Mouse (Mus musculus): ENCODE data around the gene Rtf2. TPM values are rescaled to one million over a fixed set of nuclear protein-coding genes. Genes with fewer than 3 reads are reported as not detected.

Rtf2 gene
- polyA plus RNA-seq, 1 experiment = 44.6 TPM

DNA sequence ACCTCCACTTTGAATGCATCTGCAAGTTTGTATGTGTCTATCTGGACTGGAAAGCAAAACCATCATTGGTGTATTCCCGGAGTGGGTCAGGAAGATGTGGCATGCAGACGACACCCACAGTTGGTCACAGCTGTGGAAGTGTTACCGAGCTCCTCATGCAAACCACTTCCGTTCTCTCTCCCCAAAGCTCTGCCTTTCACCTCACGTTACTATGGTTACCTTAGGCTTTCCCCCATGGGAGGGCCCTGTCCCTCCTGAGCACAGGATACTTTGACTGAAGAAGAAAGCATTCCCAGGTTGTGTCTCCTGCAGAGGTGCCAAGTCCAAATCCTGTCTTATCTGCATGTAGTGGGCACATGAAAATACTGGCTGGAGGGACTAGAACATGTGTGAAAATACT lies 6.6 kb upstream of the Rtf2 start:
- DNase-seq (ENCODE audit: low read depth, low spot score) = no peak
- 54% methylated on average over 5 of the region's 5 CpGs for WGBS

DNA sequence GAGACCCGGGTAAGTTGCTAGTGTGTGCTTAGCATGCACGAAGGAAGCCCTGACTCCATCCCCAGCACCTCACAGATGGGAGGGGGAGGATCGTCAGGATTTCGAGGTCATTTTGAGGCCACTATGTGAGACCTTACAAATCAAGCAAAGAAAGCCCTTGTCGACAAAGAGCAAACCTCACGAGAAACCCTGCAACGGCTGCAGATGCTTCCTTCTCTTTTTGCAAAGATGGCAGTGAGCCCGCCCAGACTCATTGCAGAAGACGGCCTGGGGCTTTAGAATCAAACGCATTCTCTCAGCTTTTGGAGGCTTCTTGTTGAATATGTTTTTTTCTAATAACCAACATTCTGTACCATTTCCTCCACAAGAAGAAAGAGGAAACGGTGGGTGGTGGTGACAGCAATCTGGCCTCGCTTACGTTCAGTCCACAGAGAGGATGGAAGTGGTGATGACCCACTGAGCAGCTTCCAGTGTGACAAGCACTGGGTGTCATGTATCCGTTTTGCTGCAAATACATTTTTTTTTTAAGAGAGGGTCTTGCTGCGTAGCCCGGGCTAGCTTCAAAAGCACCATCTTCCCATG lies 2.9 kb upstream of the Rtf2 start:
- DNase-seq (ENCODE audit: low read depth, low spot score) = no peak
- 58% methylated on average over 16 of the region's 16 CpGs for WGBS

GRCm38 (mm10) chr2:172440640-172441005 lies 267 bp downstream of the Rtf2 start:
- WGBS = under 1% methylated on average over 21 of the region's 21 CpGs
- no peak for DNase-seq (ENCODE audit: low read depth, low spot score)

DNA sequence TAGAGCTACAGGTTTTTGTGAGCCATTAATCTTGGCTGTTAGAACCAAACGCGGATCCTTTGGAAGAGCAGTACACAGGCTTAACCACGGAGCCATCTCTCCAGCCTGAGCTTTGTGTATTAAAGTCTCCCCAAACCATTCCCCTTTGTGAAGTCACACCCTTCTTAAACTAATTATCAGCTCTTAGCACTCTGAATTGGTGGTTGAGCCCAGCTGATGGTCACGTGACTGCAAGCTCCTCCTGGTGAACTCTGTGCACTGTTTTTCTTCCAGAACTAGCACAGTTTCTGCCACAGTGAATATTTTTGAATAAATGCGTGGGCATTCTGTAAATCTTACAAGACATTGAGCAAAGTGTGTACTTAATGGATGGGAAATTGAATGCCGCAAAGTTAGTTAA lies 820 bp downstream of the Rtf2 start:
- 24% methylated on average over 6 of the region's 6 CpGs for WGBS
- DNase-seq (ENCODE audit: low read depth, low spot score) = no peak

GRCm38 (mm10) chr2:172445617-172446016 lies 5.3 kb downstream of the Rtf2 start:
- DNase-seq (ENCODE audit: low read depth, low spot score) = peak; percentile 36
- 64% methylated on average over 4 of the region's 4 CpGs for WGBS

DNA sequence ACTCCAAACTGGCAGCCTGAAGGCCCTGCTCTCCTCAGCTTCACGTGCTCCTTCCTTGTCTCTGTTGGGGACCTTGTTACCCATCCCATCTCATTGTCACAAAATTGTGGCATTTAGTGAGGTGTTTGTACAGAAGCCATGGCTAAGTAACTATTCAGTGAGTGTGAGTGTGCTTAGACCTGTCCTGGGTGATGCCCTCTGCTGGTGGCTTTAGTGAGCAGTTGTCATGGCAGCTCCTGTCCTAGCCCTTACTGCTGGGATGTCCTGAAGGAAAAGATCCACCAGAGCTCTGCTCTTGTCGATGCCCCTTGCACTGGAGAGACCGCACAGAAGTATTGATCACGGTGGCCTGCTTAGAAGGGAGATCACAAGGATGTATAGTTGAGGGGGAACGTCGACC lies 7.0 kb downstream of the Rtf2 start:
- no peak for DNase-seq (ENCODE audit: low read depth, low spot score)

GRCm38 (mm10) chr2:172448329-172448728 lies 8.0 kb downstream of the Rtf2 start:
- WGBS = 65% methylated on average over 4 of the region's 4 CpGs
- DNase-seq (ENCODE audit: low read depth, low spot score) = no peak

More for the DNA sequence above, 7.0 kb downstream of the Rtf2 start:
- whole genome bisulfite sequencing = 87% methylated on average over 6 of the region's 6 CpGs

DNA sequence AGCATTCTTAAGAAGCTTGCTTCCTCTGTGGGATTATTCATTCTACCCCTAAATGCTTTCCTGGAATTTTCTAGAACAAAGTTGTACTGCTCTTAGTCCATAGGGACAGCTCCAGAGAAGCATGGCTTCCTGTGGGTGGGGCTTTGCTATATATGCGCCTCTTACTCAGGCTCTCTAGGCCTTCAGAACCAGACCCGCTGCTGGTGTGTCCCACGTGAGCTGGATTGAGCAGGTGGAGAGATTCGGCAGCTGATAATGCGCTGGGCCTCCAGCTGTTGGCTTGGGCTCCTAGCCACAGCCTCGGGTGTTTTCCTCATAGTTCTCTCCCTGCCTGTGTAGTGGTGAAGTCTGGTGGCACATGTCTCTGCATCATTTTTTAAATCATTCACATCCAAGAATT lies 10.3 kb downstream of the Rtf2 start:
- DNase-seq (ENCODE audit: low read depth, low spot score) = no peak
- WGBS = 67% methylated on average over 6 of the region's 6 CpGs

DNA sequence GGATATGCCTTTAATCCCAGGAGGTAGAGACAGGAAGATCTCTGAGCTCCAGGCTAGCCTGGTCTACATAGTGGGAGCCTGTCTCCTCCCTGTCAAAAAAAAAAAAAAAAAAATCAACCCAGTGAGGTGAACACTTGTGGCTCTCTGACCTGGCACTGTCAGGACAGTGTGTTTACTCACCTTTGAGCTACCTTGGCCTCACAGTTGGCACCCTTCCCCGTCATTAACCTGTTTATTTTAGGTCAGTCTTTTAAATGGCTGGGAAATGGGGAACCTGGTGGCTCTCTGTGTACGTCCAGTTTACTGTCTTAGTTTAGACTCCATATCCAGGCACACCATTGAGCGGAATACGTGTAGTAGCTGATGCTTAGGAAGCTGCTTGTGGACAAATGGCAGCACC lies 11.7 kb downstream of the Rtf2 start:
- WGBS = 82% methylated on average over 4 of the region's 4 CpGs
- no peak for DNase-seq (ENCODE audit: low read depth, low spot score)

DNA sequence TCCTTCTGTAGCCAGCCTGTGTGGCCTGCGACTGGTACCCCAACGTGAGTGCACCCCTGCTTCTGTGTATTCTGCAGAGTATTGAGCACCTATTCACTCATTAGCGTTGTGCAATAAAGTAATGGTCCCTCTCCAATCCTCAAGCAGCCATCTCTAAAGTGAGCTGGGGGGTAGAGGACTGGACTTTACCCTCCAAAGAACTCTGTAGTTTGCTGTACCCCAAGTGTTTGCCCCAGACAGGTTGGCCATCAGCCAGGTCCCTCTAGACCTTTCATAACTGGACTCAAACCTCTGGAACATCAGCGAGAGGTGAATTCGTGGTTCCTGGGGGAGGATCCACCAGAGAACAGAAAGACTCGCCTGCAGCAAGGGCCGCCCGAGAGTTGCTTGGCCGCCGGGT lies 12.1 kb downstream of the Rtf2 start:
- DNase-seq (ENCODE audit: low read depth, low spot score) = no peak
- 92% methylated on average over 10 of the region's 10 CpGs for WGBS

DNA sequence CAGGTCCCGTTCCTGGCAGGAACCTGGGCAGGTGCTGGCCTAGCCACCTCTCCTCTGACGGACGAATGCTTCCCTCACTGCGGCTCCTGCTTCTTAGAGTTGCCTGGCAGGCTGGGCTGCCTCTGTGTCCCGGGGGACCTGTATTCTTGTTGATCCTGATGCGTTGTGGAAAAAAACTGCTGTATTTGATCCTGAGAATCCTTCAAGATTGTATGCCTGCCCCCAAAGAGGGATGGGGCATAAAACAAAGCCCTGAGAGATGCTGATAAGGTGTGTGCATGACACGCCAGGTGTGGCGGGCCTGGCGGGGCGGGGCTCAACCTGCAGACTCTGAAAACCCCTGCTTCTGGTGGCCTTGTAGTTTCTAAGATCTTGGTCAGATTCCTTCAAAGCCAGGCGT lies 18.1 kb downstream of the Rtf2 start, which contains the start of gene Gcnt7:
Gene Gcnt7 (minus strand): TSS at position 101 of the 400 bp plus-strand sequence.
- DNase-seq (ENCODE audit: low read depth, low spot score) = no peak
- 71% methylated on average over 11 of the region's 11 CpGs for WGBS

GRCm38 (mm10) chr2:172460647-172461046 lies 20.3 kb downstream of the Rtf2 start:
- 86% methylated on average over 2 of the region's 2 CpGs for WGBS
- DNase-seq (ENCODE audit: low read depth, low spot score) = no peak

DNA sequence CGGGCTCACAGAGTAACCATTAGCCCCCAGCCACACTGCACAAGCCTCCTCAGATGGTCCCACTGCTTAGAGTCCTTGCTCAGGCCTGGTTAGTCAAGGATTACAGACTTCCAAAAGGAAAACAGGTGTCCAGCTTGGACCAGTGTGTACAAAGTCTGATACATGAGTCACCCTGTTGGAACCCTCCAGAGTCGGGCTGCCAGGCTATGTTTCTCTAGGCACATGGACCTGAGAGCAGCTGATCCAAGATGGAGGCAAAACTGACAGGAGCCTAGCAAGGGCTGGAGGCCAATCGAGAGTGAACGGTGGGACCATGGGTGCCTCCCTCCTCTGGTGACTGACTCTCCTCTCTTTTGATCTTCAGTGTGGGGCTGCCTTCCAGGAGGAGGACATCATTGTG lies 22.5 kb downstream of the Rtf2 start:
- 83% methylated on average over 4 of the region's 4 CpGs for WGBS
- DNase-seq (ENCODE audit: low read depth, low spot score) = no peak

- no peak for DNase-seq (ENCODE audit: low read depth, low spot score)
- WGBS = 79% methylated on average over 11 of the region's 11 CpGs
Measured at GRCm38 (mm10) chr2:172466427-172467132, 26.2 kb downstream of the Rtf2 start.

DNA sequence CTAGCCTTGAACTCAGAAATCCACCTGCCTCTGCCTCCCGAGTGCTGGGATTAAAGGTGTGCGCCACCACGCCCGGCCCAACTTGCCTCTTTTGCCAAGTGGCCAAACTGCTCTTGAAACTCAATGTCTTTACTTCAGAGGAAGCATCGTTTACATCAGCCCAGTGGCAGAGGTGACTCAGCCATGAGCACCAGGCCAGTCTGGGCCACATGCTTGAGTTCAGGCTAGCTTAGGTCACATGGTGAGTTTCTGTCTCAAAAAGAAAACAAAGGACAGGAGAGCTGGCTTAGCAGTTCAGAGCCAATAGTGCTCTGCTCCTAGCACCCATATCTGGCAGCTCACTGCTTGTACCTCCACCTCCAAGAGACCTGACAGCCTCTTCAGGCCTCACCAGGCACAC lies 26.9 kb downstream of the Rtf2 start:
- DNase-seq (ENCODE audit: low read depth, low spot score) = no peak
- WGBS = 82% methylated on average over 5 of the region's 5 CpGs

GRCm38 (mm10) chr2:172468346-172468819 lies 28.0 kb downstream of the Rtf2 start:
- WGBS = 79% methylated on average over 11 of the region's 11 CpGs
- no peak for DNase-seq (ENCODE audit: low read depth, low spot score)

GRCm38 (mm10) chr2:172472318-172472717 lies 32.0 kb downstream of the Rtf2 start, which contains the start of gene Fam209:
TSS of gene Fam209 (plus strand) at chr2:172472520.
- WGBS = 88% methylated on average over 11 of the region's 11 CpGs
- DNase-seq (ENCODE audit: low read depth, low spot score) = no peak

DNA sequence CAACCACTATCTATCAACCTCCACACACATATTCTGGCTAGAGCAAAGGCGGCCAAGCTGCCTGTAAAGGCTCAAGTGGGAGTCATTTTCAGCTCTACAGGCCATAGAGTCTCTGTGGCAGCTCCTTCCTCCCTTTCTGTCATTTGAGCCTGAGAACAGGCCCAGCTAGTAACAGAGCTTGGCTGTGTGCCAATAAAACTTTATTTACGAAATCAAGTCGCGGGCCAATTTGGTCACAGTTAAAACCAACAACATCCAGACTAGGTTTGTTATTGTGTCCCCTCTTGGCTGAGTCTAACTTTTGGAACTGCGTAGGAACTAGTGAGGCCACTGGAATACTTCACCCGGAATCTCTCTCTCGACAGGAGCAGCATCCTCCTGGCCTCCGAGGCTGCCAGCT lies 33.2 kb downstream of the Rtf2 start:
- WGBS = 34% methylated on average over 8 of the region's 8 CpGs
- DNase-seq (ENCODE audit: low read depth, low spot score) = no peak

DNA sequence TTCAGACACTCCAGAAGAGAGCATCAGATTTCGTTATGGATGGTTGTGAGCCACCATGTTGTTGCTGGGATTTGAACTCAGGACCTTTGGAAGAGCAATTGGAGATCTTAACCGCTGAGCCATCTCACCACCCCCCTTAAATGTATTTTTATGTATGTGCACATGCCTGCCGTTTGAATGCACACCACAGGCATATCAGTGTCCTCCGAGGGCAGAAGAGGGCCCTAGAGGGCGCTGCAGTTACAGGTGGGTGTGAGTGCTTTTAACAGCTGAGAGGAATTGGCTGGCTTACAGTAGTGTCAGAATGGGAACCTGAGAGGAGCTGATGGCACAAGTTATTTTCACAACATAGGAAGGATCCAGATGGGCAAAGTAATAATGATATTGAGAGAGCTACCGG lies 34.6 kb downstream of the Rtf2 start:
- 29% methylated on average over 6 of the region's 6 CpGs for WGBS
- no peak for DNase-seq (ENCODE audit: low read depth, low spot score)

DNA sequence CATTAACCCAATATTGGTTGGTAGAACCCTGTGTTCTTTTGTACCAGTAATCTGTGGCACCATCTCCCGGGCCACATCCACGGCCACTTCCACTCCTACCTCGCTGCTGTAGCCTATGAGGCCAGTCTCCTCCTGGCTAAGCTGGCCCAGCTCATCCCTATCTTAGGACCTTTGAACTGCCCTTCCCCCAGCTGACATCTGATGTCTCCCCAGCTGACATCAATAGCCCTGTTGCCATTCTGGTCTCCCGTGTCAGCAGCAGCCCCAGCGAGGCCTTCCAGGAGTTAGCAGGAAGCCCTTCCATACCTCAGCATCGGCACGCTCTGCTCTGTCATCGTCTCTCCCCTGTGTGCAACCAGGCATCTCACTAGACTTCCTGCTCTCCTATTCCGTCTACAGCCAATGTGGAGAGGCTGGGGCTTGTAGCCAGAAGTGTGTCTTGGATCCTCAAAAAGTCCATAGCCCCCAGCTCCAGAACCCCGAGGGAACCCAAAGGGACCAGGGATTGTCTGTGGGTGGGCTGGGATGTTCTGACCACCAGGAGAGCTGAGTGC lies 36.4 kb downstream of the Rtf2 start:
- no peak for DNase-seq (ENCODE audit: low read depth, low spot score)
- WGBS = 23% methylated on average over 10 of the region's 10 CpGs

DNA sequence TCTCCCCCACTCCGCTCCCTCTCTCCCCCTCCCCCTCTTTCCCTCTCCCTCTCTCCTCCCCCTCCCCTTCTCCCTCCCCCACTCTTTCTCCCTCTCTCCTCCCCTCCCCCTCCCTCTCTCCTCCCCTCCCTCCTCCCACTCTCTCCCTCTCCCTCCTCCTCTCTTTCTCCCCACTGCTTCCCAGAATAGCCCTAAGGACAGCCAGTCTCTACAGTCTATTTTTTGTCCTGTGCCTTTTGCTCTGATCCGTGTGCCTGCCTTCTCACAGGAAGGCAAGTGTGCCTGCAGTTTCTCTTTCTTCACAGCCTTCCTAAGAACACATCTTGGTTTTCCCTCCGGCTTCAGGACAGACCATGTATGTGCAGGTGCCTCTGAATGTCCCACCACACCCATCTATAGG lies 37.0 kb downstream of the Rtf2 start:
- WGBS = 39% methylated on average over 3 of the region's 3 CpGs
- DNase-seq (ENCODE audit: low read depth, low spot score) = no peak
